Mouse (Mus musculus): Measurements from ENCODE around the gene Nav2.

GRCm38 (mm10) chr7:49599950-49600349 lies 691.4 kb downstream of the Nav2 start:
- TF ChIP-seq GATA1 (IDR thresholded peaks at IDR 0.05; ENCODE audit: borderline replicate concordance, low read length): no peak
- no peak for TF ChIP-seq FLI1 (IDR thresholded peaks at IDR 0.05; ENCODE audit: low read length)
